Mouse (Mus musculus) heart, embryonic 10.5 days (tissue): ENCODE results near the gene Disc1. TPM values are rescaled to one million over a fixed set of nuclear protein-coding genes. Genes with fewer than 3 reads are reported as not detected.

ENCODE experiments used
- DNase-seq: peaks from one replicate; pipeline ENCODE4 v3.0.0-alpha.2; 2017; ENCODE audit warnings: low spot score
- H3K27ac ChIP-seq: fragments of 300-500 bp; sonication (generic); 2 replicates; pipeline ENCODE4 v1.5.1; 2016; ENCODE audit warnings: mild to moderate bottlenecking
- H3K27me3 ChIP-seq: fragments of 300-500 bp; sonication (generic); 2 replicates; pipeline ENCODE4 v1.6.1; 2016; ENCODE audit warnings: mild to moderate bottlenecking; ENCODE audit not compliant: poor library complexity, insufficient read depth, severe bottlenecking
- H3K36me3 ChIP-seq: fragments of 300-500 bp; sonication (generic); 2 replicates; pipeline ENCODE4 v1.6.1; 2016; ENCODE audit warnings: mild to moderate bottlenecking, moderate library complexity
- H3K4me1 ChIP-seq: fragments of 300-500 bp; sonication (generic); 2 replicates; pipeline ENCODE4 v1.6.1; 2016; ENCODE audit warnings: mild to moderate bottlenecking
- H3K4me3 ChIP-seq: fragments of 300-500 bp; sonication (generic); 2 replicates; pipeline ENCODE4 v1.5.1; 2016; ENCODE audit warnings: mild to moderate bottlenecking, moderate library complexity
- H3K9me3 ChIP-seq: fragments of 300-500 bp; sonication (generic); 2 replicates; pipeline ENCODE4 v1.6.1; 2016; ENCODE audit warnings: mild to moderate bottlenecking, moderate library complexity
- WGBS: fragments of 180-500 bp; shearing (Covaris S2); methylation state at CpG from one replicate; pipeline ENCODE4 v1.1.7; 2016; 5-methylcytosine and 5-hydroxymethylcytosine counted together
- polyA plus RNA-seq: library from polyadenylated mRNA; unstranded; fragments of >200 nt; fragmentation: Nextera tagmentation; extraction: Ambion mirVana; gene quantifications from 2 replicates; pipeline ENCODE4 v1.2.1, GENCODE M21; 2016

The Disc1 gene
- polyA plus RNA-seq, 1 experiment from 2014 or later, result 2.8 TPM

GRCm38 (mm10) chr8:125074141-125074540 lies 20.1 kb downstream of the Disc1 start:
- H3K27ac ChIP-seq, result no peak overlapping the region
- H3K9me3 ChIP-seq, result no peaks in the 10 kb centered on the region
- no peak for DNase-seq
- no peaks in the 10 kb centered on the region for H3K27me3 ChIP-seq
- peaks cover 57% of the 10 kb centered on the region for H3K4me1 ChIP-seq
- WGBS, result 94% methylated on average over 10 of the region's 10 CpGs
- no peak overlapping the region for H3K4me3 ChIP-seq
- H3K36me3 ChIP-seq, result no peaks in the 10 kb centered on the region

GRCm38 (mm10) chr8:125074581-125074980 lies 20.6 kb downstream of the Disc1 start:
- Histone ChIP-seq H3K4me3 (no peak overlapping the region), H3K27ac (peak overlapping the region; percentile 39; the same call in 1 of the 2 replicates), H3K27me3 (no peaks in the 10 kb centered on the region), H3K4me1 (peaks cover 53% of the 10 kb centered on the region), H3K36me3 (no peaks in the 10 kb centered on the region), H3K9me3 (no peaks in the 10 kb centered on the region)
- no peak for DNase-seq
- WGBS, result 88% methylated on average over 2 of the region's 2 CpGs

GRCm38 (mm10) chr8:125075389-125075788 lies 21.4 kb downstream of the Disc1 start:
- no peaks in the 10 kb centered on the region for H3K36me3 ChIP-seq
- H3K4me3 ChIP-seq, result no peak overlapping the region
- no peaks in the 10 kb centered on the region for H3K9me3 ChIP-seq
- H3K4me1 ChIP-seq, result peaks cover 51% of the 10 kb centered on the region
- no peak for DNase-seq
- 70% methylated on average over 4 of the region's 4 CpGs for WGBS
- no peaks in the 10 kb centered on the region for H3K27me3 ChIP-seq
- no peak overlapping the region; the same call in 1 of the 2 replicates for H3K27ac ChIP-seq

- H3K27me3 ChIP-seq, result no peaks in the 10 kb centered on the region
- no peaks in the 10 kb centered on the region for H3K36me3 ChIP-seq
- peaks cover 63% of the 10 kb centered on the region for H3K4me1 ChIP-seq
- H3K9me3 ChIP-seq, result no peaks in the 10 kb centered on the region
- no peak for DNase-seq
- 70% methylated on average over 8 of the region's 8 CpGs for WGBS
- H3K27ac ChIP-seq, result no peak overlapping the region
- H3K4me3 ChIP-seq, result no peak overlapping the region
Observed at GRCm38 (mm10) chr8:125077326-125077725, 23.3 kb downstream of the Disc1 start.

GRCm38 (mm10) chr8:125078771-125079384 lies 24.9 kb downstream of the Disc1 start:
- no peak overlapping the region for H3K27ac ChIP-seq
- no peaks in the 10 kb centered on the region for H3K27me3 ChIP-seq
- H3K9me3 ChIP-seq, result no peaks in the 10 kb centered on the region
- no peaks in the 10 kb centered on the region for H3K36me3 ChIP-seq
- DNase-seq, result no peak
- H3K4me1 ChIP-seq, result peaks cover 57% of the 10 kb centered on the region
- no peak overlapping the region for H3K4me3 ChIP-seq
- WGBS, result 58% methylated on average over 9 of the region's 9 CpGs

- DNase-seq, result no peak
- WGBS, result 70% methylated on average over 19 of the region's 19 CpGs
- H3K27ac ChIP-seq, result 0 out of 2 replicates have a peak overlapping the region, but pooled peaks have one; percentile 47
- no peaks in the 10 kb centered on the region for H3K27me3 ChIP-seq
- H3K4me1 ChIP-seq, result peaks cover 52% of the 10 kb centered on the region
- H3K4me3 ChIP-seq, result no peak overlapping the region
- H3K36me3 ChIP-seq, result peaks cover 2% of the 10 kb centered on the region; the same call in 1 of the 2 replicates
- H3K9me3 ChIP-seq, result no peaks in the 10 kb centered on the region; the same call in 1 of the 2 replicates
Observed at GRCm38 (mm10) chr8:125080388-125081344, 26.7 kb downstream of the Disc1 start.

GRCm38 (mm10) chr8:125083746-125084145 lies 29.8 kb downstream of the Disc1 start:
- DNase-seq, result no peak
- Histone ChIP-seq H3K4me1 (peaks cover 44% of the 10 kb centered on the region), H3K4me3 (no peak overlapping the region), H3K27me3 (no peaks in the 10 kb centered on the region), H3K27ac (peak overlapping the region; percentile 79), H3K36me3 (peaks cover 6% of the 10 kb centered on the region; the same call in 1 of the 2 replicates), H3K9me3 (no peaks in the 10 kb centered on the region; the same call in 1 of the 2 replicates)
- WGBS, result 63% methylated on average over 4 of the region's 4 CpGs

- peaks cover 6% of the 10 kb centered on the region; the same call in 1 of the 2 replicates for H3K36me3 ChIP-seq
- no peak for DNase-seq
- peaks cover 39% of the 10 kb centered on the region for H3K4me1 ChIP-seq
- WGBS, result 86% methylated on average over 7 of the region's 7 CpGs
- no peak overlapping the region for H3K4me3 ChIP-seq
- no peaks in the 10 kb centered on the region; the same call in 1 of the 2 replicates for H3K9me3 ChIP-seq
- no peaks in the 10 kb centered on the region for H3K27me3 ChIP-seq
- H3K27ac ChIP-seq, result peak overlapping the region; percentile 79
Observed at GRCm38 (mm10) chr8:125084523-125084922, 30.5 kb downstream of the Disc1 start.

GRCm38 (mm10) chr8:125090889-125091740 lies 37.1 kb downstream of the Disc1 start:
- Histone ChIP-seq H3K36me3 (0 out of 2 replicates have a peak, but pooled peaks cover 2% of the 10 kb centered on the region), H3K4me3 (no peak overlapping the region), H3K4me1 (peaks cover 16% of the 10 kb centered on the region), H3K27me3 (no peaks in the 10 kb centered on the region), H3K9me3 (no peaks in the 10 kb centered on the region), H3K27ac (peak overlapping the region; percentile 47; the same call in 1 of the 2 replicates)
- WGBS, result 64% methylated on average over 21 of the region's 21 CpGs
- DNase-seq, result no peak

GRCm38 (mm10) chr8:125097140-125097539 lies 43.1 kb downstream of the Disc1 start:
- WGBS, result 80% methylated on average over 3 of the region's 3 CpGs
- no peaks in the 10 kb centered on the region for H3K27me3 ChIP-seq
- no peaks in the 10 kb centered on the region for H3K9me3 ChIP-seq
- 0 out of 2 replicates have a peak, but pooled peaks cover 2% of the 10 kb centered on the region for H3K36me3 ChIP-seq
- no peak overlapping the region for H3K4me3 ChIP-seq
- no peak overlapping the region for H3K27ac ChIP-seq
- DNase-seq, result no peak
- 0 out of 2 replicates have a peak, but pooled peaks cover 6% of the 10 kb centered on the region for H3K4me1 ChIP-seq

- H3K36me3 ChIP-seq, result 0 out of 2 replicates have a peak, but pooled peaks cover 2% of the 10 kb centered on the region
Observed at GRCm38 (mm10) chr8:125098050-125098449, 44.1 kb downstream of the Disc1 start.

GRCm38 (mm10) chr8:125102303-125102702 lies 48.3 kb downstream of the Disc1 start:
- DNase-seq, result no peak
- WGBS, result 58% methylated on average over 13 of the region's 13 CpGs
- no peaks in the 10 kb centered on the region for H3K9me3 ChIP-seq
- H3K36me3 ChIP-seq, result 0 out of 2 replicates have a peak, but pooled peaks cover 2% of the 10 kb centered on the region
- 0 out of 2 replicates have a peak overlapping the region, but pooled peaks have one; percentile 47 for H3K27ac ChIP-seq
- no peaks in the 10 kb centered on the region for H3K27me3 ChIP-seq
- no peak overlapping the region for H3K4me3 ChIP-seq
- peaks cover 16% of the 10 kb centered on the region for H3K4me1 ChIP-seq

More at GRCm38 (mm10) chr8:125098050-125098449, 44.1 kb downstream of the Disc1 start:
- H3K4me1 ChIP-seq, result peaks cover 15% of the 10 kb centered on the region
- H3K4me3 ChIP-seq, result no peak overlapping the region
- no peak for DNase-seq
- no peaks in the 10 kb centered on the region for H3K9me3 ChIP-seq
- no peaks in the 10 kb centered on the region for H3K27me3 ChIP-seq
- H3K27ac ChIP-seq, result no peak overlapping the region
- 81% methylated on average over 5 of the region's 5 CpGs for WGBS
